Mouse (Mus musculus): Measurements from ENCODE around the gene Baiap2l1.
A peak's percentile ranks its signal among the peaks of the same experiment; 100 is the strongest.
"Not testable (repeated sequence)": the region's sequence is repeated elsewhere in the genome, so short reads cannot be mapped to it uniquely, and the experiment has no call there.

Baiap2l1 gene

DNA sequence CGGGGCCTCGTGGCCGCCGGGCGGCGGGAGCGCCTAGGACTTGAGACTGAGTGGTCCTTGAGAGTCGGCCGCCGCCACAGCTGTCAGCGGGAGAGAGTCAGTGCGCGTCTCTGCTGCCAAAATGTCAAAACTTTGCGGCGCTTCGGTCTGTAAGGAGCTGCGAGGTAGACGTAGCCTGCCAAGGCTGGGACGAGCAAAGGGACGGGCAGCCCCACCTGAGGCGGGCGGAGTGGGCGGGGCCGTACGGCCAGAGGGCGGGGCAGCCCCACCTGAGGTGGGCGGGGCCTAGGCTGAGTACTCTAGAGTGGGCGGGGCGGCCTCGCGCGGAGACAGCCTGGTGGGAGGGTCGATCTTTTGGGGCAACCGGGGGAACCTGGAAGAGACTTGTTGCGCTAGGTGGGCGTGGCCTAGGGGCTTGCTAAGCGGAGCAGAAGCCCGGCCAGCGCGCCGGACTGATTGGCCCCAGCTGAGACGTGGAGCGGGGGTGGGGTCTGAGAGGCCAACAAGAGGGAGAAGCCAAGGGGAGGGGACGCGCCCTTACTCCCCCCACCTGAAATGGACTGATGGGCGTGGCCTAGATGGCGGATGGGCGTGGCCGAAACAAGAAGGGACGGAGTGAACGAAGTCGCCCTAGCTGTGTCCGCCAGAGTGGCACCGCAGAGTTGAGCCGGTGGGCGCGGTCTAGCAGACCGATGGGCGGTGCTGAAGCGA, at the start of gene Baiap2l1:
Baiap2l1 (minus strand) TSS at position 232 of the 711 bp plus-strand sequence.
- DNase-seq (ENCODE audit: low spot score in 2 of 2): peak; percentile 96 to 97

DNA sequence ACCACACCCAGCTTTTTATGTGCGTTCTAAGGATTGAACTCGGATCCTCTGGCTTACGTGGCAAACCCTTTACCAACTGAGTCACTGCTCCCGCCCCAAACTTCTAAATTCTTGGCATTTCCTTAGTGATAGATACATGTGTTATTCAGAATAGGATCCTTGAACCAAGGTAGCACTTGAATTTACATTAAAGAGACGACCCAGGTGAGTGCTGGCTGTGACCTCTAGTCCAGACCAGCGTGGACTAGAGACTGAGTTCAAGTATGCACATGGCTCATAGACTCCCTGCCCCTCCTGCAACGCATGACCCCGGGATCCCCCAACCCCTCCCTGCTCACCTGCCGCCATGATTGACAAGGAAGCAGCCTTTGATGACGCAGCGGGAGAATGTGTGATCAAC, 48.3 kb upstream of the Baiap2l1 start:
- no peak for DNase-seq (ENCODE audit: low spot score in 2 of 2)

DNA sequence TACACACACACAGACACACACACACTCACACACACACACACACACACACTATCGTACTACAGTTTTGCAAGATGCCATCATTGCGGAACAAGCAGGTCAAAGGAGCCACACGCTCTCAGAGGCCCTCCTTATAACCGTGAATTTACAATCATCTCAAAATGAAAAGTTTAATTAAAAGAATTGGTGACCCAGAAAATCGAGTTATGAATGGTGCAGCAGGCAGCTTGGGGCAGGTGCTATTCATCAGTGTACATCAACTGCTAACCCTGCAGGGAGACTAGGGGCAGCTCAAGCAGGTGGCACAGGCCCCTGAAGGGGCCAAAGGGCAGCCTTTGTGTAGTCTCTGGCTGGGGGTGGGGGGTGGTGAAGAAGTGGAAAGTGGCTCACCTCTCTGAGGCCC, 42.9 kb upstream of the Baiap2l1 start:
- no peak for DNase-seq (ENCODE audit: low spot score in 2 of 2)

DNA sequence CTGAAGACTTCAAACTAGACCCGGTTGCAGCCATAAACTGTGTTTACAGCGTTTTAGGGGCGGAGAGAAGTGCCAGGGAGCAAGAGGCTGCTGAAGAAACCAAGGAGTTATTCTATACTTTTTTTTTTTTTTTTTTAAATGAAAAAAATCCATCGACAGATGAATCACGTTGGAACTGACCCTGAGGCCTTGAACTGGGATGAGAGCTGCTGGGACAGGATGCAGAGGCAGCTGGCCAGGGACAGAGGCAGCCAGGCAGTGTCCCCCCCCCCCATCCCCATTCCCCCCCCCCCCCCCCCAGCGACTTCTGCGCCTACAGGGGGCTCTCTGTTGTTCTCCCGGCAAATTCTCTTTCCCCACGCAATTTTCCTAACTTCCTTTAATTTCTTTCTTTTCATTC, 39.7 kb upstream of the Baiap2l1 start:
- no peak for DNase-seq (ENCODE audit: low spot score in 2 of 2)

DNA sequence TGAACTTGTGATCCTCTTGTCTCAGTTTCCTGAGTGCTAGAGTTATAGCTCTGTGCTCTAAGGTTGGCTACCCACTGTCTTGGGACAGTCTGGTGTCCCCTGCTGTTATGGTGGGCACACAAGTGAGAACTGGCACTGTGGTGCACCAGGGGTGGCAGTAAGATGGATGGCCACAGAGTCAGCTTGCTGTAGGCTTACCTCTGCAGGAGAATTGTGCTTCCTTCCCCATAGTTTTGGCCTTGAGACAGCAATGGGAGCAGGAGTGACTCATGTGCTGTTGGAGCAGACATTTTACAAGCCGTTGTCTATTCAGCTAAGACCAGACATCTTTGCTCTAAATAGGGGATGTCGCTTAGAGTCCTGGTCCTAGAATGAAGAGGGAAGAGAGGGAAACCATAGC, 36.2 kb upstream of the Baiap2l1 start:
- no peak for DNase-seq (ENCODE audit: low spot score in 2 of 2)

DNA sequence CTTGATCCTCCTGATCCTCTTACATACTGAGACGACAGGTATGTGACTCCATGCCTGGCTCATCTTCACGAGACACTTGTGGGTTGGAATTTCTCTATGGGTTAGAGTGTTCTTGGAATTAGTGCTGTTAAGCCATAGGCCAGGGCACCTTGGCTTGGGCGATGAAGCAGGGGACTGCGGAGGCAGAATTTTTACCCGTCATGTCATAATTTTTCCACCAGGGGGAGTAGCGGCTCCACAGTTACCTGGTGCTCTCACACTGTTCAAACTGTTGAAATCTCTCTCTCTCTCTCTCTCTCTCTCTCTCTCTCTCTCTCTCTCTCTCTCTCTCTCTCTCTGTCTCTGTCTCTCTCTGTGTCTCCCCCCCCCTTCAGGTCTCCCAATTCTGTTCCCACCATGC, 29.9 kb upstream of the Baiap2l1 start:
- peak in 1 of 2 experiments; percentile 33 for DNase-seq (ENCODE audit: low spot score in 2 of 2)

DNA sequence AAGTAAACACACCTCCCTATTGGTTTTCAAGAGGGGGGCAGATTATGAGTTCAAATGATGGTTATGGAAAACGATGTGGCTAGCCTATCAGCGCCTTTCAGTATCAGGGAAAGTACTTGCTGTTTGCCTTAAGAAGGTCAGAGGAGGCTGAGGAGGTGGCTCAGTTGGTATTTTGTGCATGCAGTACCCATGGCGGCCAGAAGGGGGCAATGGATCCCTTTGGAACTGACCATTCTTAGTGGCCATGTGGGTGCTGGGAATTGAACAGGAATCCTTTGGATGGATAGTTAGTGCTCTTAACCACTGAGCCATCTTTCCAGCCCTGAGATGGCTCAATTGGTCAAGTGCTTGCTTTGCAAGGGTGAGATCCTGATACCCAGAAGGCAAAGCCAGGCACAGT, 26.0 kb upstream of the Baiap2l1 start:
- no peak for DNase-seq (ENCODE audit: low spot score in 2 of 2)

DNA sequence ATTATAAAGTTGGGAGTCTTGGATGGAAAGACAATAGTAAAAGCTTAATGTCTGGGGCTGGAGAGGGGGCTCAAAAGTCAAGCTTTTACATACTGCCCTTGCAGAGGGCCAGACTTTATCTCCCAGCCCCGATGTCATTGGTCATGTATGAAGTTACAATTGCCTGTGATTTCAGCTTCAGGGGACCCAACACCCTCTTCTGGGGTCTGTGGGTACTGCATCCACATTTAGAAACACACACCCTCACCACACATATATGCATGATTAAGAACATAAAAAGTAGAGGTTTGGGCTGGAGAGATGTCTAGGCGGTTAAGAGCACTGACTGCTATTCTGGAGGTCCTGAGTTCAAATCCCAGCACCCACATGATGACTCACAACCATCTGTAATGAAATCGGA, 23.9 kb upstream of the Baiap2l1 start:
- no peak for DNase-seq (ENCODE audit: low spot score in 2 of 2)

DNA sequence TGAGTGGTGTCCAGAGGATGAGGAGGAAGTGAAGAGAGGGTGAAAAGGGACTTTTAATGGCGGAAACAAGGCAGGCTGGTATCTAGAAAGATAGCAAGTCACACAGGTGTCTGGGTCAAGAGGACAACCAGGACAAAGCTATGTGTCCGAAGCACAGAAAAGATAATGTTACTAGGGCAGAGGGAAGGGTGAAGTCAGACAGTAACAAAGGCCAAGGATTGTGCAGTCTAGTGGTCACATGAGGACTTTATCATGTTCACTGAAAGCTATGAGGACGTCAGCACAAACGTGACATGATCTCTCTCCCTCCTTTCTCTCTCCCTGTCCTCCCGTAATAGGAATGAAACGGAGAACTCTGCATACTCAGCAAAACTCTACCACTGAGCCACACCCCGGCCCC, 22.8 kb upstream of the Baiap2l1 start:
- no peak for DNase-seq (ENCODE audit: low spot score in 2 of 2)

DNA sequence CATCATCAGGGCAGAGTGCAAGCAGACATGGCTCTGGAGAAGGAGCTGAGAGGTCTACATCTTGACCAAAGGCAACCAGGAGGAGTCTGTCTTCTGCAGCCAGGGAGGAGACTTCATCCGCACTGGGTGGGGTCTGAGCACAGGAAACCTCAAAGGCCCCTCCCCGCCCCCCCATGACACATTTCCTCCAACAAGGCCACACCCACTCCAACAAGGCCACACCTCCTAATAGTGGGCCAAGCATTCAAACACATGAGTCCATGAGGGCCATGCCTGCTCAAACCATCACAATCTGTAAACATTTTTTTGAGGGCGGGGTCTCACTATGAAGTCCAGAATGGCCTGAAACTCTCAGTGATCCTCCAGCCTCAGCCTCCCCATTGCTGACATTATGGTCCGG, 21.5 kb upstream of the Baiap2l1 start:
- no peak for DNase-seq (ENCODE audit: low spot score in 2 of 2)

DNA sequence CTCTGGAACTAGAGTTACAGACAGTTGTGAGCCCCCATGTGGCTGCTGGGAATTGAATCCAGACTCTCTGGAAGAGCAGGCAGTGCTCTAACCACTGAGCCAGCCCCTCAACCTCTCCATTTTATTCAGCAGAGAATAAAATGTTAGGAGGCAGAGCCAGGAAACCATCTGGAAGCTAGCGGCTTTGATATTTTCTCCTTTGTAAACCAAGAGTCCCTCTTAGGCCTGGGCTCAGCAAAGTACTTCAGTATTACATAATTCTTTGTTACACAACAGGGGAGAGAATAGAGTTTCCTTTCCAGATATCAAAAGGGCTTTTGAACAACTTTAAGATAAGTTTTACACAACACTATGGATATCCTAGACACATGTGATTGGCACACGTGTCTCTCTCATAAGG, 15.0 kb upstream of the Baiap2l1 start:
- DNase-seq (ENCODE audit: low spot score in 2 of 2): no peak

DNA sequence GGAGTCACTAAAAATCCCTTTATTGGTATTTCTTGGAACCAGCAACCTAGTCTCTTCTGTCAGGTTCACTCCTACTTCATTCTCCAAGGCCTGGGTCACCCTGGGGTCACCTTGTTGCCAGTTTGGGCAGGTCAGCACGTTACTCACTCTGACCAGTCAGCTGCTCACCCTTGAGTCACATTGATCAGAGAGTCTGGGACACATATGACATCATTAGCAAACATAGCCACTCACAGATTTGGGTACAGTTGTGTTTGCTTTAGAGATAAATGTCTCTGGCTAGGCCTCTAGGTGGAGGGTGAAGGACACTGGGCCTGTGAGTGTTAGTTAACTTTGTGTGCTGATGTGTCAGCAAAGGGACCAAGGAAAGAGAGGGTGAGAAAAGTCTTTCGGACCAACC, 14.3 kb upstream of the Baiap2l1 start:
- peak; percentile 62 to 76 for DNase-seq (ENCODE audit: low spot score in 2 of 2)

DNA sequence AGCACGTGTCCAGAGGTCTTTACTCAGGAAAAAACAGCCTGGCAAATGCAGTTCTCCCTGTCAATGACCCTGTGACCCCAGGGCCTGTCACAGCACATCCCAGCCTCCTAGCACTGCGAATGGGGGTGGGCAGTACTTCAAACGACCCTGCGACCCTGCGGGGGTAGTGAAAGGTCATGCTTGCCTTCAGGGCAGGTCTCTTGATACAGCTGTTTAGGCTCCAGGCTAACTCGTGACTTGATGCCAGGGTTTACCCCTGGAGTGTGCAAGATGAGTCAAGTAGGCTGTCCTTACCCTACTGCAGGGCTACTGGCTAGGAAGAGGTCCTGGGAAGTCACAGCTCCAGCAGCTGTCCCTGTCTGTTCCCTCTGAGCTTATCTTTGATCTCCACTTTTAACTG, 13.1 kb upstream of the Baiap2l1 start:
- DNase-seq (ENCODE audit: low spot score in 2 of 2): no peak

DNA sequence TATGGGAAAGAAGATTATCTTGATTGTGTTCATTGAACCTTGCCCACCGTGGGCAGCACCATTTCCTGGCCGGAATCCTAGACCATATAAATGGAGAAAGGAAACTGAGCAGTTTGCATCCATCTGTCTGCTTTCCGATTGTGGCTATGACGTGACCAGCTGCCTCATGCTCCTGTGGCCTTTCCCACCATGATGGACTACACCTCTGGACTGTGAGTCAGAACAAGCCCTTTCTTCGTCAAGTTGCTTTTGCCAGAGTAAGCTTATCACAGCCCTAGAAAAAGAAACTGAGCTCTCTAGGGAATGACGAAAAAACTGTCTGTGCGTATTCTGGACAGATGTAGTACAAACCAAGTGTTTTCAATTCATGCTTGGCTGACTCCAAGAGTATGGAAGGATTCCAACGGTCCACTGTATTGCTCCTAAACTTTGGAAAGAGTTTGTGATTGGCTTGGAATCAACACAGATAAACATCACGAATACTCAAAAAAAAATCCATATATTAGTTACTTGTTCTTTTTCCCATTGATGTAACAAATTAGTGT, 10.8 kb upstream of the Baiap2l1 start:
- DNase-seq (ENCODE audit: low spot score in 2 of 2): no peak

DNA sequence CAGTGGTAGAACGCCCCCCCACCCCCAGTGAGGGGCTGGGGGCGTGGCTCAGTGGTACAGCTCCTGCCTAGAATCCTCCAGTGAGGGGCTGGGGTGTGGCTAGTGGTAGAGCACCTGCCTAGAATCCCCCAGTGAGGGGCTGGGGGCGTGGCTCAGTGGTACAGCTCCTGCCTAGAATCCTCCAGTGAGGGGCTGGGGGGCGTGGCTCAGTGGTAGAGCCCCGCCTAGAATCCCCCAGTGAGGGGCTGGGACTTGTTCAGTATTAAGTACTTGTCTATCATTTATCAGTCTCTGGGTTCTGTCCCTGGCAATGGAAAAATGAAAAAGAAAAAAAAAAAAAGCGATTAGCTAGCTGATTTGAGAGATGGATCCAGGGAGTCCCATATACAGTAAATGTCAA, 8.6 kb upstream of the Baiap2l1 start:
- not testable (repeated sequence) for DNase-seq (ENCODE audit: low spot score in 2 of 2)

DNA sequence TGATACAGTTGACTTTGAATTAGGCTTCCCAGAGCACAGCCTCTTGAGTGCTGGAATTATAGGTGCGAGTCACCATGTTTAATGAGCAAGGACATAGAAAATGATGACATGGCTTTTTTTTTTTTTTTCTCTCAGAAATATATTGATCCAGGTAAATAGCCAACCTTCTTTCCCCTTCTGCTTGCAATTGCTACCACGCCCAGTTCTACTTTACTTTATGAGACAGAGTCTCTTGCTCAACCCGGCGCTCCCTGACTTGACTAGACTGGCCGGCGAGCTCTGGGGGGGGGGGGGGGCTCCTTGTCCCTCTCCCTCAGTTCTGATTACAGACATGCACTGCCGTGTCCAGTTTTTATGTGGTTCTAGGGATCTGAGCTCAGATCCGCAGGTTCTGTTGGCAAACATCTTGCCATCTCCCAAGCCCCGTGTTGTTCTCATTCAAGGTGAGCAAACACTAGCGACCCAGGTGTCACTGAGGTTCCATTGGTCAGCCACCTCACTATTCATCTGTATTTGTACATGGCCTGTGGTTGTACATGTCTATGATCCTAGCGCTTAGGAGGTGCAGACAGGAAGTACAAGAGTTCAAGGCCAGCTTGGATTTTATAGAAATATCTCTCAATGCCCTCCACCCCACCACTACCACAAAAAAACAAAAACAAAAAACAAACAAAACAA, 6.9 kb upstream of the Baiap2l1 start:
- peak in 1 of 2 experiments; percentile 24 for DNase-seq (ENCODE audit: low spot score in 2 of 2)

DNA sequence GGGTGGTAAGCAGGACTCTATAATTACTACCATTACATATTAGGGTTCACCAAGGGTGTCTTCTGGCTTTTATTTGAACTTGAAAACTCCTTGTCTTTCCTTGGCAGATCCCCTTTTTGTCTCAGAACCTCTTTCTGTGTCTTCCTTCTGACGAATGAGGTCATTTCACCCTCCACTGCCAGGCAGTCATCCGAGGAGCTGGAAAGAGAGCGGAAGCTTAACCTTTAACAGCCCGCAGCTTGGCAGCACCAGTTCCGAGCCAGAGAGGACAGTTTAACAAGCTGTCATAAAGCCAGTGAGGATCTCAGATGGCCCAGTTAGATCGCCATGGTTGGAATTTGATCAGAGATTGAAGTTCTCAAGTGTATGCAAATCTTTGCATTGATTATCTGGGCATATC, 2.4 kb upstream of the Baiap2l1 start:
- no peak for DNase-seq (ENCODE audit: low spot score in 2 of 2)

DNA sequence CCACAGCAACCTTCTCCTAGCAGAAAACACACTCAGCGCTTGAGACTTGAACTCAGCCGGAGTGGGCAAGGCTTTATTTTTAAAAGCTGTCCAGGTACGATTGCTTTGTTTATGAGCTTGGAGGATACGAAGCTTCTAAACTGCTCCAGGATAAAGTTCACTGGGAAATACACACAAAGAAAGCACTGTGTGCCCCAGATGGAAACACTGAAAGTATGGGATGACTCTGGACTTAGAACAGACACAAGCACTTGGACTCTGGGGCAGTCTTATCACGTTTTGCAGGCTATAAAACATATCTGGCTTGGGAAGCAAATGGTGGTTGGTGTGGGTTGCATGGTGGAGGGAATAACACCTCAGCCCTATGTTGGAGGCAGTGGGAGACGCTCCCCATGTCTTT, 2.0 kb upstream of the Baiap2l1 start:
- DNase-seq (ENCODE audit: low spot score in 2 of 2): no peak

DNA sequence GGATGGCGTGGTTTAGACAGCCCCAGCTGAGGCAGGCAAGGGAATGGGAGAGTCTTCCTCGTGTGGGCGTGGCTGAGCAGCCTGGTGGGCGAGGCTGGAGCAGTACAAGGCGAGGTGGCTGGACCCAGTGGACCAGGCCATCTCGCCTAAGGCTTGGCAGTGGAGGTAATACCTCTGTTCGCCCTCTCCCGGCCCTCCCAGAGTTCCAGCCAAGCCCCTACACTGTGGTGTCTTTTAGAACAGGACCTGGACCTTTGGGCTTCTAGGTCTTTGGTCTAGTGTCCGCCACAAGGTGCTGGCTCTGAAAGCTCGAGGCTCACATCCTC, 643 bp upstream of the Baiap2l1 start:
- DNase-seq (ENCODE audit: low spot score in 2 of 2): no peak

DNA sequence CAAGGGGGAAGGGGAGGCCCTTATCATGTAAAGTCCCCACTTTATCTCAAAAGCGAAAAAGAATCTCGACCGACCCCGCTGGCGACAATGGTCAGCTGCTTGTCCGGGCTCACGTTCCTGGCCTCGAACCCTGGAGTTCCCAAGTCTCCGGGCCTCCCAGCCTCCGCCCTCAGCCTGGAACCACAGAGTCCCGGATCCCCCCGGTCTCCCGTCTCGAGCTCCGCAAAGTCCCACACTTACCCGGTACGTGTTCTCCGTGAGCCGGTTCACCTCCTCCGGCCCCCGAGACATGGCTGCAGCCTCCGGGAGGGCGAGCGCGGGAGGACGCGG, 396 bp downstream of the Baiap2l1 start:
- DNase-seq (ENCODE audit: low spot score in 2 of 2): peak in 1 of 2 experiments; percentile 15

DNA sequence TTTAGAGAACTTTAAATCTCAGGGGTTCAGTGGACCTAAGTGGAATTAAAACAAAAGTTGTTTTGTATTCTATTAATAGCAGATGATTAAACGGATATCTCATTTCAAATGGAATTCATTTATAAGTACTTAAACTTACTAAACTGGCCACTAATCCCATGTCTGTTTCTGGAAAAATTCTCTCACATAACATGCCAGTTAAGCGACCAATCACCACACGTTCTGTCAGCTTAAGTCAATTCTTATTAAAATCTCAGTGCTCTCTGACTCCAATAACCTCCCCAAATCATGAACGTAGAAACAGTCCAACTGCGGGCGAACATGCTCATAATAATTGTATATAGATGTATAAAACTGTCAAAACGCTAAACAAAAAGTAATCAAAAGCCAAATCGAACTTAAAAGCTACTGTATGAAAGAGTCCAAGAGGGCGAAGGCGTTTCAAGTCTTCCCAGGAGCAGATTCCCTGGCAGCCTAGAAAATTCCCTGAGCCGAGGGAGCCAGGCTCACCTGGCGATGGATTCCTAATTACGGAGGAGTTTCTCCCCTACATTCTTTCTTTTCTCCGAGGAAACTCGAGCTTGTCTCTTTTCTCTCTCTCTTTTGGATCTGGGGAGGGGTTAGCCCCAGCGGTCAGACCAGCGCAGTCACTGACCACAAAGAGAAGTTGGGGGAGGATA, 996 bp downstream of the Baiap2l1 start:
- DNase-seq (ENCODE audit: low spot score in 2 of 2): no peak

DNA sequence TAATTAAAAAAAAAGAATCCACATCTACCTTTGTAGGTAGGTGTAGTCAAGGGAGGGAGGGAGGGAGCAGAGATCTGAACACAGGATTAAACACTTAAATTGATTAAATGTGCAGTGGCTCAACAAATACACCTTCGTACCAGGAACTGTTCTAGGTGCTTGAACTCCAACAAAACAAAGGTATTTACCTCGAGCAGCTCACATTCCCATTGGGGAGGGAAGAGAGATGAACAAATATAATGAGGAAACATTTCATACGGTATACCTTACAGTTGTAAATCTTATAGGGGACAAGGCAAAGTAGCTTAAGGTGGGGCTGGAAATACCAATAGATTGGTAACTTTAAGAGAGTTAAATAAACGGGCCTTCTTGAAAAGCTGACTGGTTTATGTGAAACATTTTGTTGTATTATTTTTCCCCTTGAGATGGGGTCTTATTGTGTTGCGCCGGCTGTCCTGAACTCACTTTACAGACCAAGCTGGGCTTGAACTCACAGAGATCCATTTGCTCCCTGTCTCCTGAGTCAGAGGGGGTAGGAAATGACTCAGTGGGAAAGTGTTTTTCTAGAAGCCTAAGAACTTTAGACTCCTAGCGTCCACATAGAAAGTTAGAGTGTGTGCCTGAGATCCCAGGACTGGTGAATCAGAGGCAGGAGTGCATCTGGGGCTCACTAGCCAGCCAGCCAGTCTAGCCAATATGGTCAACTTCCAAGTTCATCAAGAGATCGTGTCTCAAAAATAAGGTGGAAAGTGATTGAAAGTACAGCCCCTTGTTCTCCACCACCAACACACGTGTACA, 5.5 kb downstream of the Baiap2l1 start:
- no peak for DNase-seq (ENCODE audit: low spot score in 2 of 2)

Data from urinary bladder, adult 18-20 months (tissue).